Mouse (Mus musculus): Measurements from ENCODE around the gene Jam3. TPM values are rescaled to one million over a fixed set of nuclear protein-coding genes. Genes with fewer than 3 reads are reported as not detected.

Gene Jam3
- total RNA-seq, 2 experiments from 2014 or later, result 42.3 to 42.7 TPM

Other genes starting within 250 kb of the Jam3 start
- not detected for gene Gm1110, start 232.3 kb downstream of the Jam3 start, total RNA-seq (2021)
- 10 to 100 TPM; 72.0 to 73.2 TPM for gene Acad8, start 155.9 kb downstream of the Jam3 start, total RNA-seq (2021)
- 10 to 100 TPM; 69.8 to 75.3 TPM for gene Thyn1, start 155.7 kb downstream of the Jam3 start, total RNA-seq (2021)
- 10 to 100 TPM; 44.3 to 45.0 TPM for gene Vps26b, start 125.4 kb downstream of the Jam3 start, total RNA-seq (2021)
- gene Ncapd3, start 125.2 kb downstream of the Jam3 start, total RNA-seq (2021), result 10 to 100 TPM; 29.8 to 30.4 TPM
- 1 to 10 TPM; 6.7 to 8.2 TPM for gene Igsf9b, start 143.8 kb upstream of the Jam3 start, total RNA-seq (2021)
- gene Spata19, start 241.4 kb upstream of the Jam3 start, total RNA-seq (2021), result not detected